Mouse (Mus musculus) limb, embryonic 12.5 days (tissue): ENCODE results near the gene Apbb2. TPM values are rescaled to one million over a fixed set of nuclear protein-coding genes. Genes with fewer than 3 reads are reported as not detected.
A peak's percentile ranks its signal among the peaks of the same experiment; 100 is the strongest.

Source experiments
- ATAC-seq: fragments of 200-750 bp; cut with Nextera tagmentation; 2 replicates; pipeline ENCODE4 v1.8.0; 2017; ENCODE audit warnings: low read depth, moderate TSS enrichment; ENCODE audit not compliant: insufficient number of reproducible peaks, insufficient read depth, low FRiP score, low TSS enrichment
- H3K27ac ChIP-seq: fragments of 300-500 bp; sonication (generic); 2 replicates; pipeline ENCODE4 v1.5.1; 2016; ENCODE audit warnings: mild to moderate bottlenecking, moderate library complexity
- H3K27me3 ChIP-seq: fragments of 300-500 bp; sonication (generic); 2 replicates; pipeline ENCODE4 v1.6.1; 2016; ENCODE audit warnings: mild to moderate bottlenecking, moderate library complexity
- H3K36me3 ChIP-seq: fragments of 300-500 bp; sonication (generic); 2 replicates; pipeline ENCODE4 v1.6.1; 2016; ENCODE audit warnings: mild to moderate bottlenecking, moderate library complexity
- H3K4me1 ChIP-seq: fragments of 300-500 bp; sonication (generic); replicated peaks from 2 replicates; pipeline ENCODE4 v1.6.1; 2016
- H3K4me2 ChIP-seq: fragments of 300-500 bp; sonication (generic); 2 replicates; pipeline ENCODE4 v1.6.1; 2016; ENCODE audit warnings: mild to moderate bottlenecking, moderate library complexity
- H3K4me3 ChIP-seq: fragments of 300-500 bp; sonication (generic); replicated peaks from 2 replicates; pipeline ENCODE4 v1.5.1; 2016; ENCODE audit warnings: mild to moderate bottlenecking
- H3K9ac ChIP-seq: fragments of 300-500 bp; sonication (generic); replicated peaks from 2 replicates; pipeline ENCODE4 v1.6.1; 2016; ENCODE audit warnings: mild to moderate bottlenecking, moderate library complexity
- H3K9me3 ChIP-seq: fragments of 300-500 bp; sonication (generic); 2 replicates; pipeline ENCODE4 v1.6.1; 2016; ENCODE audit warnings: mild to moderate bottlenecking, moderate library complexity
- WGBS: fragments of 180-500 bp; shearing (Covaris S2); methylation state at CpG from one replicate; pipeline ENCODE4 v1.1.7; 2016; 5-methylcytosine and 5-hydroxymethylcytosine counted together
- polyA plus RNA-seq: library from polyadenylated mRNA; unstranded; fragments of >200 nt; fragmentation: Nextera tagmentation; extraction: Ambion mirVana; gene quantifications from 2 replicates; pipeline ENCODE4 v1.2.1, GENCODE M21; 2016

Gene Apbb2
- polyA plus RNA-seq, 1 experiment from 2014 or later: 48.6 TPM

GRCm38 (mm10) chr5:66614940-66615339 lies 3.6 kb downstream of the Apbb2 start:
- 75% methylated on average over 4 of the region's 4 CpGs for WGBS
- Histone ChIP-seq H3K4me1 (peaks cover 51% of the 10 kb centered on the region), H3K4me3 (no peak overlapping the region), H3K9ac (no peak overlapping the region), H3K36me3 (no peaks in the 10 kb centered on the region), H3K27ac (no peak overlapping the region), H3K9me3 (no peaks in the 10 kb centered on the region), H3K27me3 (no peaks in the 10 kb centered on the region), H3K4me2 (no peak overlapping the region)
- ATAC-seq: no peak

- Histone ChIP-seq H3K36me3 (no peaks in the 10 kb centered on the region), H3K9ac (no peak overlapping the region), H3K4me1 (peaks cover 47% of the 10 kb centered on the region), H3K4me2 (no peak overlapping the region), H3K27ac (no peak overlapping the region), H3K27me3 (no peaks in the 10 kb centered on the region), H3K4me3 (no peak overlapping the region), H3K9me3 (no peaks in the 10 kb centered on the region)
- WGBS: 70% methylated on average over 3 of the region's 3 CpGs
- ATAC-seq: no peak
Observed at GRCm38 (mm10) chr5:66613725-66614124, 4.9 kb downstream of the Apbb2 start.

GRCm38 (mm10) chr5:66612964-66613363 lies 5.6 kb downstream of the Apbb2 start:
- H3K4me2 ChIP-seq: no peak overlapping the region
- WGBS: 69% methylated on average over 5 of the region's 5 CpGs
- ATAC-seq: no peak
- no peak overlapping the region for H3K9ac ChIP-seq
- no peaks in the 10 kb centered on the region for H3K9me3 ChIP-seq
- H3K36me3 ChIP-seq: no peaks in the 10 kb centered on the region
- H3K27ac ChIP-seq: no peak overlapping the region
- peaks cover 48% of the 10 kb centered on the region for H3K4me1 ChIP-seq
- no peaks in the 10 kb centered on the region for H3K27me3 ChIP-seq
- H3K4me3 ChIP-seq: no peak overlapping the region

GRCm38 (mm10) chr5:66611851-66612250 lies 6.7 kb downstream of the Apbb2 start:
- WGBS: 43% methylated on average over 4 of the region's 4 CpGs
- Histone ChIP-seq H3K4me2 (no peak overlapping the region), H3K27ac (no peak overlapping the region), H3K9me3 (no peaks in the 10 kb centered on the region), H3K36me3 (no peaks in the 10 kb centered on the region), H3K27me3 (no peaks in the 10 kb centered on the region), H3K9ac (no peak overlapping the region), H3K4me3 (no peak overlapping the region), H3K4me1 (peaks cover 52% of the 10 kb centered on the region)
- ATAC-seq: no peak

GRCm38 (mm10) chr5:66611361-66611760 lies 7.2 kb downstream of the Apbb2 start:
- no peak for ATAC-seq
- Histone ChIP-seq H3K4me2 (no peak overlapping the region), H3K27ac (no peak overlapping the region), H3K9ac (no peak overlapping the region), H3K4me1 (peaks cover 55% of the 10 kb centered on the region), H3K27me3 (no peaks in the 10 kb centered on the region), H3K4me3 (no peak overlapping the region), H3K36me3 (no peaks in the 10 kb centered on the region), H3K9me3 (no peaks in the 10 kb centered on the region)
- WGBS: 89% methylated on average over 5 of the region's 5 CpGs

- Histone ChIP-seq H3K9me3 (no peaks in the 10 kb centered on the region), H3K27me3 (no peaks in the 10 kb centered on the region), H3K4me2 (no peak overlapping the region), H3K4me3 (no peak overlapping the region), H3K27ac (no peak overlapping the region), H3K36me3 (no peaks in the 10 kb centered on the region), H3K9ac (no peak overlapping the region), H3K4me1 (peaks cover 60% of the 10 kb centered on the region)
- no peak for ATAC-seq
- WGBS: 84% methylated on average over 12 of the region's 12 CpGs
Observed at GRCm38 (mm10) chr5:66610270-66610669, 8.3 kb downstream of the Apbb2 start.

- no peak overlapping the region for H3K9ac ChIP-seq
- H3K4me2 ChIP-seq: no peak overlapping the region
- no peaks in the 10 kb centered on the region for H3K36me3 ChIP-seq
- peaks cover 53% of the 10 kb centered on the region for H3K4me1 ChIP-seq
- no peak overlapping the region for H3K27ac ChIP-seq
- ATAC-seq: no peak
- no peaks in the 10 kb centered on the region for H3K9me3 ChIP-seq
- whole genome bisulfite sequencing: 27% methylated on average over 7 of the region's 7 CpGs
- no peak overlapping the region for H3K4me3 ChIP-seq
- H3K27me3 ChIP-seq: no peaks in the 10 kb centered on the region
Observed at GRCm38 (mm10) chr5:66609306-66609705, 9.3 kb downstream of the Apbb2 start.

- WGBS: 93% methylated on average over 10 of the region's 10 CpGs
- H3K4me1 ChIP-seq: peaks cover 49% of the 10 kb centered on the region
- no peaks in the 10 kb centered on the region for H3K9me3 ChIP-seq
- no peak overlapping the region for H3K27ac ChIP-seq
- no peaks in the 10 kb centered on the region for H3K27me3 ChIP-seq
- H3K4me2 ChIP-seq: no peak overlapping the region
- ATAC-seq: no peak
- H3K9ac ChIP-seq: no peak overlapping the region
- no peaks in the 10 kb centered on the region for H3K36me3 ChIP-seq
- no peak overlapping the region for H3K4me3 ChIP-seq
Observed at GRCm38 (mm10) chr5:66607801-66608200, 10.8 kb downstream of the Apbb2 start.

GRCm38 (mm10) chr5:66607201-66607600 lies 11.4 kb downstream of the Apbb2 start:
- Histone ChIP-seq H3K9ac (no peak overlapping the region), H3K4me3 (no peak overlapping the region), H3K4me2 (no peak overlapping the region), H3K27ac (no peak overlapping the region), H3K9me3 (no peaks in the 10 kb centered on the region), H3K27me3 (no peaks in the 10 kb centered on the region), H3K4me1 (peaks cover 55% of the 10 kb centered on the region), H3K36me3 (no peaks in the 10 kb centered on the region)
- no peak for ATAC-seq
- 89% methylated on average over 4 of the region's 4 CpGs for WGBS

- WGBS: 86% methylated on average over 11 of the region's 11 CpGs
- Histone ChIP-seq H3K4me3 (no peak overlapping the region), H3K4me1 (peaks cover 58% of the 10 kb centered on the region), H3K27ac (no peak overlapping the region), H3K36me3 (no peaks in the 10 kb centered on the region), H3K4me2 (no peak overlapping the region), H3K9ac (no peak overlapping the region), H3K27me3 (no peaks in the 10 kb centered on the region), H3K9me3 (no peaks in the 10 kb centered on the region)
- ATAC-seq: no peak
Observed at GRCm38 (mm10) chr5:66605636-66606035, 12.9 kb downstream of the Apbb2 start.

GRCm38 (mm10) chr5:66604423-66604822 lies 14.2 kb downstream of the Apbb2 start:
- WGBS: 86% methylated on average over 4 of the region's 4 CpGs
- no peak for ATAC-seq
- no peak overlapping the region for H3K27ac ChIP-seq
- H3K9ac ChIP-seq: no peak overlapping the region
- H3K4me2 ChIP-seq: no peak overlapping the region
- H3K4me1 ChIP-seq: peaks cover 48% of the 10 kb centered on the region
- H3K36me3 ChIP-seq: no peaks in the 10 kb centered on the region
- H3K9me3 ChIP-seq: no peaks in the 10 kb centered on the region
- H3K4me3 ChIP-seq: no peak overlapping the region
- H3K27me3 ChIP-seq: no peaks in the 10 kb centered on the region

- Histone ChIP-seq H3K9me3 (no peaks in the 10 kb centered on the region), H3K27me3 (no peaks in the 10 kb centered on the region), H3K4me3 (no peak overlapping the region), H3K36me3 (no peaks in the 10 kb centered on the region), H3K4me2 (no peak overlapping the region), H3K9ac (no peak overlapping the region), H3K4me1 (peaks cover 45% of the 10 kb centered on the region), H3K27ac (peak overlapping the region; percentile 26; the same call in 1 of the 2 replicates)
- 0 out of 2 replicates have a peak, but pooled peaks have one; percentile 16 for ATAC-seq
- 27% methylated on average over 8 of the region's 8 CpGs for WGBS
Observed at GRCm38 (mm10) chr5:66603746-66604145, 14.8 kb downstream of the Apbb2 start.
